Comparison of ENCODE assay signal across 19 mouse cellular contexts in genomic region chr13:52812549-52813515, GRCm38 (mm10).
DNase-seq lines count a peak whose midpoint lies in the region; ATAC-seq and TF ChIP-seq lines count a peak whose summit lies in the region.
"Had no signal": no experiment of that assay in that cellular context is flagged by ENCODE, and none has a peak within 500 bp of the region (broad histone marks: within the 10 kb centered on the region; RNA-seq: fewer than 3 reads in every experiment).

No protein-coding gene starts in this region.

- in situ Hi-C loops in ES-E14 (cut with MboI; ENCODE audit: low sequenced_read_pairs in 2 of 2, unreplicated experiment in 2 of 2) = no loop called here

- intact Hi-C loops in gastrocnemius, postnatal 14 days (cut with DNase I; ENCODE audit: low total_unique reads) = loop anchor here (5.0 kb wide), 1 partner anchor 46 kb away; no protein-coding TSS in a partner anchor
- intact Hi-C loops in left cerebral cortex, postnatal 36 days (cut with DNase I) = no loop called here

- H3K9ac ChIP-seq in ES-Bruce4 (ENCODE audit: low read depth, poor library complexity, severe bottlenecking) (no peak overlapping the region), ES-E14 (ENCODE audit: insufficient read depth, low read depth, low read length, poor library complexity, severe bottlenecking) (no peak overlapping the region)
- H3K9ac ChIP-seq in intestine, postnatal 0 days (ENCODE audit: low read depth, low read length) = no peak overlapping the region
- H3K9ac ChIP-seq: forebrain, embryonic 12.5 days; midbrain, embryonic 12.5 days; neural tube, embryonic 15.5 days had no signal

- H3K4me2 ChIP-seq in intestine, postnatal 0 days (replicated peaks; ENCODE audit: low read depth) = no peak overlapping the region
- H3K4me2 ChIP-seq: forebrain, embryonic 12.5 days; liver, embryonic 11.5 days; midbrain, embryonic 12.5 days; neural tube, embryonic 15.5 days had no signal

- peak; percentile 22; the same call in 1 of the 2 replicates for ATAC-seq in intestine, postnatal 0 days

- no peak for TF ChIP-seq CTCF in ES-Bruce4 (IDR thresholded peaks at IDR 0.05; ENCODE audit: low read depth, low read length)
- TF ChIP-seq CTCF in intestine, postnatal 0 days (IDR thresholded peaks at IDR 0.05; ENCODE audit: low read depth) = no peak

- H3K27ac ChIP-seq in ES-Bruce4 (ENCODE audit: insufficient read depth, low read length) = no peak overlapping the region
- no peak overlapping the region for H3K27ac ChIP-seq in ES-E14 (ENCODE audit: insufficient read depth, low read depth, low read length, poor library complexity, severe bottlenecking)
- H3K27ac ChIP-seq in intestine, postnatal 0 days (ENCODE audit: low read depth, low read length) = no peak overlapping the region
- H3K27ac ChIP-seq: forebrain, embryonic 12.5 days; midbrain, embryonic 12.5 days; neural tube, embryonic 15.5 days had no signal

- H3K4me1 ChIP-seq in ES-Bruce4 (ENCODE audit: control insufficient read depth, insufficient read depth, low read length) = peaks cover 6% of the 10 kb centered on the region
- H3K4me1 ChIP-seq in ES-E14 (ENCODE audit: control insufficient read depth in 2 of 2, insufficient read depth in 2 of 2, low read length in 2 of 2, poor library complexity in 1 of 2) = peaks cover 0 to 14% of the 10 kb centered on the region in 2 experiments; a peak in 2 of 4 replicates
- H3K4me1 ChIP-seq in intestine, postnatal 0 days (replicated peaks; ENCODE audit: control insufficient read depth, insufficient read depth, low read length) = 0 out of 2 replicates have a peak, but pooled peaks cover 3% of the 10 kb centered on the region

- WGBS in intestine, postnatal 0 days = 54% methylated on average over 16 of the region's 16 CpGs

- no peak overlapping the region for H3K4me3 ChIP-seq in ES-Bruce4 (ENCODE audit: low read depth, low read length)
- no peak overlapping the region for H3K4me3 ChIP-seq in ES-E14 (ENCODE audit: insufficient read depth in 1 of 2, low read depth in 1 of 2, low read length in 2 of 2, poor library complexity in 1 of 2, severe bottlenecking in 1 of 2)
- no peak overlapping the region for H3K4me3 ChIP-seq in intestine, postnatal 0 days (ENCODE audit: low read depth, low read length)
- H3K4me3 ChIP-seq: forebrain, embryonic 12.5 days; midbrain, embryonic 12.5 days; myocyte; neural tube, embryonic 15.5 days had no signal

- DNase-seq in gastrocnemius, postnatal 25 days = peak; percentile 41
- no peak for DNase-seq in gastrocnemius, postnatal 14 days
- DNase-seq in ES-E14 (ENCODE audit: low read depth, low spot score) = no peak
- DNase-seq in testis, postnatal 14 days (ENCODE audit: low spot score) = no peak
- no peak for DNase-seq in left cerebral cortex, postnatal 36 days (ENCODE audit: low spot score in 2 of 2)
- DNase-seq: cerebellum, adult 8-10 months; embryo, embryonic 11 days; heart, adult 18-20 months; heart, postnatal 4 days; lung, adult 2 months; lung, postnatal 36 days; thymus, postnatal 4 days had no signal

- H3K36me3 ChIP-seq in ES-Bruce4 (ENCODE audit: control insufficient read depth, insufficient read depth, low read length, poor library complexity, severe bottlenecking) (no peaks in the 10 kb centered on the region), ES-E14 (ENCODE audit: control insufficient read depth, insufficient read depth, low read length, poor library complexity, severe bottlenecking) (no peaks in the 10 kb centered on the region)
- no peaks in the 10 kb centered on the region for H3K36me3 ChIP-seq in intestine, postnatal 0 days (ENCODE audit: control insufficient read depth, insufficient read depth)
- H3K36me3 ChIP-seq: forebrain, embryonic 12.5 days; midbrain, embryonic 12.5 days; neural tube, embryonic 15.5 days had no signal

- peak; percentile 73; the same call in 1 of the 2 replicates for TF ChIP-seq EP300 in ES-Bruce4 (IDR thresholded peaks at IDR 0.05; ENCODE audit: insufficient read depth, low read depth, low read length)

- no peaks in the 10 kb centered on the region for H3K27me3 ChIP-seq in ES-Bruce4 (ENCODE audit: control insufficient read depth, insufficient read depth, low read length, poor library complexity, severe bottlenecking)
- no peaks in the 10 kb centered on the region for H3K27me3 ChIP-seq in intestine, postnatal 0 days (replicated peaks; ENCODE audit: control insufficient read depth, insufficient read depth, low read length)
- H3K27me3 ChIP-seq: forebrain, embryonic 12.5 days; midbrain, embryonic 12.5 days; neural tube, embryonic 15.5 days had no signal

- no peak for TF ChIP-seq POLR2A in ES-Bruce4 (IDR thresholded peaks at IDR 0.05; ENCODE audit: insufficient read depth, low read length)

- H3K9me3 ChIP-seq in ES-Bruce4 (replicated peaks; ENCODE audit: control insufficient read depth, insufficient read depth, low read length, poor library complexity, severe bottlenecking) (no peaks in the 10 kb centered on the region), ES-E14 (ENCODE audit: control insufficient read depth, insufficient read depth, low read depth, low read length) (no peaks in the 10 kb centered on the region)
- H3K9me3 ChIP-seq in intestine, postnatal 0 days (ENCODE audit: control insufficient read depth) = no peaks in the 10 kb centered on the region
- H3K9me3 ChIP-seq: forebrain, embryonic 12.5 days; midbrain, embryonic 12.5 days; neural tube, embryonic 15.5 days had no signal

TF ChIP-seq in ES-E14, 5 proteins besides CTCF, POLR2A, EP300 and RAD21:
- TF ChIP-seq ZNF384 (IDR thresholded peaks at IDR 0.05; ENCODE audit: low read depth, low read length) = peak; percentile 91; the same call in 1 of the 2 replicates
- TF ChIP-seq ZC3H11A (IDR thresholded peaks at IDR 0.05; ENCODE audit: borderline replicate concordance, low read depth, low read length) = no peak
